Mouse (Mus musculus) embryonic facial prominence, embryonic 11.5 days (tissue): ENCODE results near the gene Psors1c2. TPM values are rescaled to one million over a fixed set of nuclear protein-coding genes. Genes with fewer than 3 reads are reported as not detected.

Source experiments
- ATAC-seq: fragments of 200-750 bp; cut with Nextera tagmentation; replicated peaks from 2 replicates; pipeline ENCODE4 v1.8.0; 2017; ENCODE audit warnings: low read depth; ENCODE audit not compliant: insufficient number of reproducible peaks, low FRiP score, low TSS enrichment
- DNase-seq: peaks from one replicate; pipeline ENCODE4 v3.0.0-alpha.2; 2015; ENCODE audit warnings: low spot score
- H3K27ac ChIP-seq: fragments of 300-500 bp; sonication (generic); replicated peaks from 2 replicates; pipeline ENCODE4 v1.5.1; 2014; ENCODE audit warnings: mild to moderate bottlenecking, low read depth, low read length, control low read depth
- H3K27me3 ChIP-seq: fragments of 300-500 bp; sonication (generic); 2 replicates; pipeline ENCODE4 v1.6.1; 2014; ENCODE audit warnings: mild to moderate bottlenecking, low read length, moderate library complexity, mixed read lengths; ENCODE audit not compliant: control insufficient read depth, insufficient read depth
- H3K36me3 ChIP-seq: fragments of 300-500 bp; sonication (generic); replicated peaks from 2 replicates; pipeline ENCODE4 v1.6.1; 2014; ENCODE audit warnings: low read depth, mild to moderate bottlenecking, low read length, moderate library complexity, mixed read lengths; ENCODE audit not compliant: control insufficient read depth, insufficient read depth
- H3K4me1 ChIP-seq: fragments of 300-500 bp; sonication (generic); 2 replicates; pipeline ENCODE4 v1.6.1; 2014; ENCODE audit warnings: low read length, mixed read lengths; ENCODE audit not compliant: control insufficient read depth, insufficient read depth
- H3K4me2 ChIP-seq: fragments of 300-500 bp; sonication (generic); 2 replicates; pipeline ENCODE4 v1.6.1; 2014; ENCODE audit warnings: low read depth, mild to moderate bottlenecking, control low read depth, low read length, moderate library complexity
- H3K4me3 ChIP-seq: fragments of 300-500 bp; sonication (generic); 2 replicates; pipeline ENCODE4 v1.5.1; 2014; ENCODE audit warnings: low read depth, low read length, control low read depth
- H3K9ac ChIP-seq: fragments of 300-500 bp; sonication (generic); replicated peaks from 2 replicates; pipeline ENCODE4 v1.6.1; 2014; ENCODE audit warnings: mild to moderate bottlenecking, control low read depth, low read length
- H3K9me3 ChIP-seq: fragments of 300-500 bp; sonication (generic); replicated peaks from 2 replicates; pipeline ENCODE4 v1.6.1; 2016; ENCODE audit warnings: mild to moderate bottlenecking, low read length, inconsistent platforms, mixed read lengths; ENCODE audit not compliant: control insufficient read depth
- WGBS: fragments of 180-500 bp; shearing (Covaris S2); extraction: QIAGEN DNeasy Blood & Tissue Kit; methylation state at CpG from one replicate; pipeline ENCODE4 v1.1.7; 2014; 5-methylcytosine and 5-hydroxymethylcytosine counted together
- polyA plus RNA-seq: library from polyadenylated mRNA; unstranded; fragments of >200 nt; fragmentation: Nextera tagmentation; extraction: Ambion mirVana; gene quantifications from 2 replicates; pipeline ENCODE4 v1.2.1, GENCODE M21; 2014

Psors1c2 gene
- polyA plus RNA-seq, 1 experiment from 2014 or later: 0.60 TPM

DNA sequence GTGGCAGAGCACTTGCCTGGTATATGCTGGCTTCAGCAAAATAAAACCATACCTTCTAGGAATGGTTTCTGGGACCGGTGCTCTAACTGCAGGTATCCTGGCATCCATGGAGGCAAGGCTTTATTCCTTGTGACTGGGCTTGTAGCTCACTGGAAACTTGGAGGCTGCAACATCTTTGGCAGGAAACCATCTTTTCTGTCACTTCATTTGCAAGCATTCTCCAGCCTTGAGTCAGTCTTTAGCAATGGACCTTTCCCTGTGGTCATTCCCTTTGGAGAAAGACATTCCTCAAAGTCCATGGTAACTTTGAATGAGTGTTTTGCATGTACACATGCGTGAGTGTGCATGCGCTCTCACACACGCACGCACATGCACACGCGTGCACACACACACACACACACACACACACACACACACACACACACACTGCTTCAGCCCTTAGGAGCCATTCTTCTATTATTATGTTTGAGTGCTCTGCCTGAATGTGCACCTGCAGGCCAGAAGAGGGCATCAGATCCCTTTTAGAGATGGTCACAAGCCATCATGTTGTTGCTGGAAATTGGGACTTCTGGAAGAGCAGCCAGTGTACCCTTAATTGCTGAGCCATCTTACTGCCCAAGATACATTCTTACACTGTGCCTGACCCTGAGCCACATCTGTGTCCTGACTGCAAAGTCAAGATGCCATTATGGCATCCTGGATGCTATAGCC lies 19.9 kb upstream of the Psors1c2 start:
- no peak for DNase-seq

DNA sequence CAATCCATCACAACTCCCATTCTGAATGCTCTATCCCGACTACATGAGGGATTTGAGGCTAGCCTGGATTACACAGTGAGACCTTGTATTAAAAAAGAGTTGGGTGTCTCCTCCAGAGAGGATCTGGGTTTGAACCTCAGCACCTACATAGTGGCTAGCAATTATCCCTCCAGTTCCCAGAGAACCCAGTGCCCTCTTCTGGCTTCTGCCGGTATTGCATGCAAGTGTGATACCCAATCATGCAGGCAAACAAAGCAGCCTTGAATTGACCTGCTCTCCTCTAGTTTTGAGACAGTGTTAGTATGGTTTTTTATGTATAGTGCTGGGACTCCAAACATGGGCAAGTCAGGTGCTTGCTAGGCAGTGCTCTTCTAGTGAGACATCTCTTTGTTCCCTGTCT lies 19.1 kb upstream of the Psors1c2 start:
- ATAC-seq: no peak
- no peak overlapping the region for H3K9ac ChIP-seq
- no peaks in the 10 kb centered on the region for H3K9me3 ChIP-seq
- H3K27ac ChIP-seq: no peak overlapping the region
- no peaks in the 10 kb centered on the region for H3K27me3 ChIP-seq
- no peak overlapping the region for H3K4me3 ChIP-seq
- H3K4me2 ChIP-seq: no peak overlapping the region
- 13% methylated on average over 2 of the region's 2 CpGs for WGBS
- peaks cover 9% of the 10 kb centered on the region for H3K4me1 ChIP-seq
- peak; percentile 80 for DNase-seq
- H3K36me3 ChIP-seq: no peaks in the 10 kb centered on the region; the same call in 1 of the 2 replicates

More for the DNA sequence above, 19.9 kb upstream of the Psors1c2 start:
- H3K27me3 ChIP-seq: peaks cover under 1% of the 10 kb centered on the region; the same call in 1 of the 2 replicates
- no peaks in the 10 kb centered on the region for H3K9me3 ChIP-seq
- no peak overlapping the region for H3K4me2 ChIP-seq
- no peak overlapping the region for H3K27ac ChIP-seq
- H3K4me1 ChIP-seq: peaks cover 9% of the 10 kb centered on the region
- 82% methylated on average over 7 of the region's 7 CpGs for WGBS
- H3K9ac ChIP-seq: no peak overlapping the region
- no peak for ATAC-seq
- H3K4me3 ChIP-seq: no peak overlapping the region
- no peaks in the 10 kb centered on the region; the same call in 1 of the 2 replicates for H3K36me3 ChIP-seq

DNA sequence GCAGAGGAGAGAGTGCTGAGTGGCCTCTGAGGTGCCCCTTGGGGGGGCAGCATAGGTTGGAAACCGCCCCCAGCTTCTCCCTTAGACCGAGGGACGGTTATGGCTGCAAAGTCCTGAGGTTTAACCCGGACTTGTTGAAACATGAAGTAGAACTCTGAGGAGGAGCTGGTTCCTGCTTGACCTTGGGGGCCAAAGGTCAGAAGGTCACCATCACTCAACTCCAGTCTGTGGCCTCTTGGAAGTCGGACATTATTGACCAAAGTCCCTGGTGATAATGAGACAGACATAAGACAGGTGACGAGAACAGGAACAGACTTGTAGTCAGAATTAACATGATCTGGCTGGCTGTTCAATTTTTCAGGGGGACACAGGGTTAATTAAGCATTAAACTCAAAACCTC lies 18.2 kb upstream of the Psors1c2 start:
- no peaks in the 10 kb centered on the region for H3K27me3 ChIP-seq
- H3K4me1 ChIP-seq: peaks cover 9% of the 10 kb centered on the region
- no peaks in the 10 kb centered on the region for H3K9me3 ChIP-seq
- ATAC-seq (no peak), DNase-seq (no peak)
- H3K27ac ChIP-seq: no peak overlapping the region
- no peaks in the 10 kb centered on the region; the same call in 1 of the 2 replicates for H3K36me3 ChIP-seq
- H3K9ac ChIP-seq: no peak overlapping the region; the same call in 1 of the 2 replicates
- WGBS: 38% methylated on average over 6 of the region's 6 CpGs
- peak overlapping the region; percentile 82; the same call in 1 of the 2 replicates for H3K4me2 ChIP-seq
- H3K4me3 ChIP-seq: no peak overlapping the region

DNA sequence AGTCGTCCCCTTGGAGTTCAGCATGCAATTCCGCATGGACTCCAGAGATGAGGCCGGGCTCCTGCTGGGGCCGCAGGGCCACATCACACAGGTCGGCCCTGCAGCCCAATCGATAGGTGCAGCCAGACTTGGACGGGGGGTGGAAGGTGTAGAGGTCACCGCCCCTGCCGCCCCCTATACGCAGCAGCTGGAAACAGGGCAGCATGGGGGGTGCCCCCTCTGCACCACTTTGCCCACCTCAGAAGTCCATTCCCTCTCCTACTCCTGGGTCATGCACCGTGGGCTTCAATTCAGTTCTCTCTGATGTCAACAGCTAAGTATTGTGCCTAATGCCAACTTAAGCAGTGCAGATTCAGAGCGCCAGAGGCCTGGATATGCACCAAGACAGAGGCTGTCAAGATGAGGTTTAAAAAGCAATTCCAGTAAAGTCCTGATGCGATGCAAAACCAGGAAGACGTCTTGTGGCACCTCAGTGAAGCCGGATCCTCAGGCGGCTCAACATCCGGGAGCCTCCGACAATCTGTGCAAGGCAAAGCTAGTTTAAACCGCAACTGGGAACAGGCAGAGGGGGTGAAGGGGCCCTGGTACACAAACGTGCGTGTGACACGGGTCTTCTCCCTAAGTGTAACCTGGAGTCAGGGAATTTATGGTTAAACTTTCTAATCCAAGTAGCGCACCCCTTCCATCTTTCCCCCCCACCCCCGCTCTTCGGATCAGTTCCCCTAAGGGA lies 16.9 kb upstream of the Psors1c2 start:
- H3K9me3 ChIP-seq: no peaks in the 10 kb centered on the region
- WGBS: 9% methylated on average over 25 of the region's 25 CpGs
- peak overlapping the region; percentile 44 for H3K4me3 ChIP-seq
- peak overlapping the region; percentile 64 for H3K9ac ChIP-seq
- H3K27me3 ChIP-seq: no peaks in the 10 kb centered on the region
- ATAC-seq (peak; percentile 16), DNase-seq (peak; percentile 60)
- no peaks in the 10 kb centered on the region; the same call in 1 of the 2 replicates for H3K36me3 ChIP-seq
- peak overlapping the region; percentile 82 for H3K4me2 ChIP-seq
- peaks cover 9% of the 10 kb centered on the region for H3K4me1 ChIP-seq
- no peak overlapping the region for H3K27ac ChIP-seq

DNA sequence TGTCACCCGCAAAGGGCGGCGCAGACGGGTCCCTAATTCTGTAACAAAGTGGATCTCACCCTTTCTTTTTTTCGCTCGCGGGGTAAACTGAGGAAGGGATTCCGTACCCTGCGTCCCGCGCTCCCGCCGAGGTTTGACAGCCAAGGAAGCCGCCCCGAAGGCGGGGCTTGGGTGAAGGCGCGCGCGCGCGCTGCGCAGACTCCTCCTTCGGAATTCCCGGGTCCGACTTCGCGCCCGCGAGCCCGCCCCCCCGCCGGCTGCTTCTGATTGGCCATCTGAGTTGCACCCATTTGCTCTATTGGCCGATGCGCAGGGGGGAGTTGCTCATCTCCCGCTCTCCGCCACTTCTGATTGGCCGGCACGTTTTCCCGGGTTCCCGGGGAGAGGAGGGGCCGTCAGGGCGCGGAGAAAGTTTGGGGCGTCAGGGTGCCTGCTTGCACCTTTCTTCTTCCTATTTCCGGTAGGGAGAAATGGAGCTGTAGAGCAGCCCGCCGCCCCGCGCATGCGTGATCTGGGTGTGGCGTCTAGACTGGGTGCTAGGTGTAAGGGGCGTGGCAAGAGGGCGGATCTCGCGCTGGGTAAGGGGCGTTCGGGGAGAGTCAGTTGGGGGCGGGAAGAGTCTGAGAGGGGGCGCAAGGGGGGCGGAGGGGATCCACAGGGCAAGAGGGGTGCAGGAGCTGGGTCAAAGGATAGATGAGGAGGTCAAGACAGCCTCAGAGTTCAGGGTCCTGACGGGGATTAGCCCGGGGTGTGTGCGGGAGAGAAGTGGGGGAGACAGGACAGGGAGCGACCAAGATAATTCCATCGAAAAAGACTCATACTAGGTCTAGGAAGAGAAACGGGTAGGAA lies 16.1 kb upstream of the Psors1c2 start, which contains the start of the genes Tcf19 and Cchcr1:
Tcf19 (minus strand) TSS at position 173 of the 849 bp plus-strand sequence.
Cchcr1 (plus strand) TSS at position 449 of the 849 bp plus-strand sequence.
- H3K4me2 ChIP-seq: peak within 1 kb of the TSS; percentile 82
- no peaks in the 10 kb centered on the region for H3K9me3 ChIP-seq
- no peaks in the 10 kb centered on the region; the same call in 1 of the 2 replicates for H3K36me3 ChIP-seq
- ATAC-seq: peak; percentile 90
- peak within 1 kb of the TSS; percentile 66 for H3K9ac ChIP-seq
- WGBS: under 1% methylated on average over 67 of the region's 67 CpGs
- peak; percentile 98 for DNase-seq
- 0 out of 2 replicates have a peak within 1 kb of the TSS, but pooled peaks have one; percentile 13 for H3K27ac ChIP-seq
- H3K4me3 ChIP-seq: peak within 1 kb of the TSS; percentile 44
- H3K27me3 ChIP-seq: no peaks in the 10 kb centered on the region
- H3K4me1 ChIP-seq: peaks cover 9% of the 10 kb centered on the region

DNA sequence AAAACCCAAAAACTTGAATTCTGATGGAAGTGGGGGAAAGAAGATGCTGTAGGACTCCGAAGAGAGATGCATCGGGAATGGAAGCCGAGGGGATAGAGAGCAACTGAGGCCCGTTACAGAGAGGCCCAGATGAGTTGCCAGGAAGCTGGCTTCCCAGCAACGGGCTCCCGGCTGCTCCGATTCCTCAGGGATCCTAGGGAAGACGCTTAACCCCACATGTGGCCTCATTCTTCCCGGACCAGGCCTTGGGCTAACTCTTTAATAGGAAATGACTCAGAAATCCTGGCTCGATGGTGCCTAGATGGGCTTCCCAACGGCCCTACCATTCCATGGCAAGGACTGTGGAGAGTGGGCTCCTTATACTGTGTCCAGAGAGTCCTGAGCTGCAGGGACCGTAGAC lies 15.5 kb upstream of the Psors1c2 start:
- ATAC-seq (no peak), DNase-seq (no peak)
- Histone ChIP-seq H3K36me3 (no peaks in the 10 kb centered on the region; the same call in 1 of the 2 replicates), H3K4me2 (peak overlapping the region; percentile 76), H3K27ac (0 out of 2 replicates have a peak overlapping the region, but pooled peaks have one; percentile 13), H3K4me1 (peaks cover 9% of the 10 kb centered on the region), H3K9me3 (no peaks in the 10 kb centered on the region), H3K9ac (peak overlapping the region; percentile 66), H3K4me3 (peak overlapping the region; percentile 44), H3K27me3 (no peaks in the 10 kb centered on the region)
- WGBS: 8% methylated on average over 12 of the region's 12 CpGs

DNA sequence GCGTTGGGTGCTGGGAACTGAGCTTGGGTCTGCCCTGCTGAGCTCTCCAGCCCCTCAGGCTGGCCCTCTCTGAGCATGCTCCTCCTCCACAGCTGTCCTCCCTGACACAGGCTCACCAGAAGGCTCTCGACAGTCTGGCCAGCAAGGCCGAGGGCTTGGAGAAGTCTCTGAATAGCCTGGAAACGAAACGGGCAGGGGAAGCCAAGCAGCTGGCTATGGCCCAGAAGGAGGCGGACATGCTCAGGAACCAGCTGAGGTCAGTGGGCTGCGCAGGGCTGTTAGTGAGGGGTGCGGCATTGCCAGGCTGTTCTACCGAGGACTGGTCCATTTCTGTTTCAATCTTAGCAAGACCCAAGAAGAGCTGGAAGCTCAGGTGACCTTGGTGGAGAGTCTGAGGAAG lies 8.6 kb upstream of the Psors1c2 start:
- Histone ChIP-seq H3K9me3 (no peaks in the 10 kb centered on the region), H3K27me3 (no peaks in the 10 kb centered on the region), H3K4me1 (no peaks in the 10 kb centered on the region), H3K27ac (no peak overlapping the region), H3K9ac (no peak overlapping the region), H3K4me3 (no peak overlapping the region), H3K36me3 (no peaks in the 10 kb centered on the region; the same call in 1 of the 2 replicates), H3K4me2 (no peak overlapping the region)
- WGBS: 89% methylated on average over 9 of the region's 9 CpGs
- no peak for DNase-seq
- no peak for ATAC-seq
